Mouse (Mus musculus): ENCODE data around the gene Crygs. TPM values are rescaled to one million over a fixed set of nuclear protein-coding genes. Genes with fewer than 3 reads are reported as not detected.
"Not testable (repeated sequence)": the region's sequence is repeated elsewhere in the genome, so short reads cannot be mapped to it uniquely, and the experiment has no call there.

Crygs gene
- polyA plus RNA-seq, 1 experiment from 2014 or later = not detected

- Histone ChIP-seq H3K4me3 (no peak overlapping the region), H3K4me1 (no peaks in the 10 kb centered on the region), H3K9me3 (no peaks in the 10 kb centered on the region), H3K27ac (no peak overlapping the region), H3K9ac (no peak overlapping the region), H3K4me2 (no peak overlapping the region), H3K27me3 (replicated peaks) (no peaks in the 10 kb centered on the region), H3K36me3 (replicated peaks) (no peaks in the 10 kb centered on the region)
- WGBS = 88% methylated on average over 3 of the region's 3 CpGs
- no peak for ATAC-seq (replicated peaks)
Observed at GRCm38 (mm10) chr16:22779228-22779835, 32.0 kb downstream of the Crygs start.

- H3K4me3 ChIP-seq; H3K9me3 ChIP-seq; H3K4me2 ChIP-seq; ATAC-seq (replicated peaks); H3K9ac ChIP-seq; H3K4me1 ChIP-seq; H3K36me3 ChIP-seq (replicated peaks); H3K27ac ChIP-seq; H3K27me3 ChIP-seq (replicated peaks): not testable (repeated sequence)
- WGBS = 93% methylated on average over 12 of the region's 12 CpGs
Observed at GRCm38 (mm10) chr16:22778296-22778695, 33.1 kb downstream of the Crygs start.

GRCm38 (mm10) chr16:22775471-22775985 is 35.8 kb downstream of the Crygs start:
- H3K27me3 ChIP-seq (replicated peaks) = no peaks in the 10 kb centered on the region
- no peaks in the 10 kb centered on the region for H3K4me1 ChIP-seq
- no peak overlapping the region for H3K27ac ChIP-seq
- no peak overlapping the region for H3K4me3 ChIP-seq
- 67% methylated on average over 5 of the region's 5 CpGs for WGBS
- no peak overlapping the region for H3K4me2 ChIP-seq
- H3K9ac ChIP-seq = no peak overlapping the region
- no peaks in the 10 kb centered on the region for H3K9me3 ChIP-seq
- H3K36me3 ChIP-seq (replicated peaks) = no peaks in the 10 kb centered on the region
- no peak for ATAC-seq (replicated peaks)

GRCm38 (mm10) chr16:22768661-22769060 is 42.7 kb downstream of the Crygs start:
- Histone ChIP-seq H3K4me1 (no peaks in the 10 kb centered on the region), H3K27me3 (replicated peaks) (no peaks in the 10 kb centered on the region), H3K27ac (no peak overlapping the region), H3K4me3 (no peak overlapping the region), H3K36me3 (replicated peaks) (no peaks in the 10 kb centered on the region), H3K4me2 (no peak overlapping the region), H3K9me3 (no peaks in the 10 kb centered on the region), H3K9ac (no peak overlapping the region)
- ATAC-seq (replicated peaks) = no peak
- WGBS = 84% methylated on average over 8 of the region's 8 CpGs

- Histone ChIP-seq H3K4me2 (no peak overlapping the region), H3K4me1 (no peaks in the 10 kb centered on the region), H3K27ac (no peak overlapping the region), H3K27me3 (replicated peaks) (no peaks in the 10 kb centered on the region), H3K9ac (no peak overlapping the region), H3K4me3 (no peak overlapping the region), H3K36me3 (replicated peaks) (no peaks in the 10 kb centered on the region), H3K9me3 (no peaks in the 10 kb centered on the region)
- no peak for ATAC-seq (replicated peaks)
- WGBS = 90% methylated on average over 3 of the region's 3 CpGs
Observed at GRCm38 (mm10) chr16:22767405-22767804, 44.0 kb downstream of the Crygs start.

GRCm38 (mm10) chr16:22766738-22767211 is 44.6 kb downstream of the Crygs start:
- Histone ChIP-seq H3K9me3 (no peaks in the 10 kb centered on the region), H3K4me2 (no peak overlapping the region), H3K4me3 (no peak overlapping the region), H3K36me3 (replicated peaks) (no peaks in the 10 kb centered on the region), H3K27me3 (replicated peaks) (no peaks in the 10 kb centered on the region), H3K27ac (no peak overlapping the region), H3K9ac (no peak overlapping the region), H3K4me1 (no peaks in the 10 kb centered on the region)
- ATAC-seq (replicated peaks) = no peak
- 81% methylated on average over 16 of the region's 16 CpGs for WGBS

GRCm38 (mm10) chr16:22765531-22765930 is 45.8 kb downstream of the Crygs start:
- Histone ChIP-seq H3K9ac (no peak overlapping the region), H3K9me3 (no peaks in the 10 kb centered on the region), H3K4me1 (no peaks in the 10 kb centered on the region), H3K4me2 (no peak overlapping the region), H3K36me3 (replicated peaks) (no peaks in the 10 kb centered on the region), H3K27me3 (replicated peaks) (no peaks in the 10 kb centered on the region), H3K4me3 (no peak overlapping the region), H3K27ac (no peak overlapping the region)
- no peak for ATAC-seq (replicated peaks)
- WGBS = 89% methylated on average over 7 of the region's 7 CpGs

Other genes with a start within 250 kb of the Crygs start
- 2.0 and 2.6 TPM in 2 replicates for gene Dgkg, start 154.4 kb downstream of the Crygs start, polyA plus RNA-seq (2015; fragmentation: Nextera tagmentation; extraction: Ambion mirVana)
- 19.9 and 22.8 TPM in 2 replicates for gene Tbccd1, start 46.1 kb upstream of the Crygs start, polyA plus RNA-seq (2015; fragmentation: Nextera tagmentation; extraction: Ambion mirVana)
- 93.9 and 96.9 TPM in 2 replicates for gene Dnajb11, start 46.3 kb upstream of the Crygs start, polyA plus RNA-seq (2015; fragmentation: Nextera tagmentation; extraction: Ambion mirVana)
- gene Ahsg, start 79.7 kb upstream of the Crygs start, polyA plus RNA-seq (2015; fragmentation: Nextera tagmentation; extraction: Ambion mirVana) = 2.7 TPM in 1 of 2 replicates, not detected in the other
- gene Fetub, start 106.8 kb upstream of the Crygs start, polyA plus RNA-seq (2015; fragmentation: Nextera tagmentation; extraction: Ambion mirVana) = not detected in 2 replicates
- 0.13 and 0.31 TPM in 2 replicates for gene Hrg, start 139.5 kb upstream of the Crygs start, polyA plus RNA-seq (2015; fragmentation: Nextera tagmentation; extraction: Ambion mirVana)
- gene Kng2, start 217.9 kb upstream of the Crygs start, polyA plus RNA-seq (2015; fragmentation: Nextera tagmentation; extraction: Ambion mirVana) = not detected in 2 replicates
- gene Kng1, start 246.3 kb upstream of the Crygs start, polyA plus RNA-seq (2015; fragmentation: Nextera tagmentation; extraction: Ambion mirVana) = 0.55 TPM in 1 of 2 replicates, not detected in the other

Data from midbrain, embryonic 15.5 days (tissue).